Mouse (Mus musculus): ENCODE measurements at regions not wholly inside any gene's neighbourhood (a gene's known extent, or its start where the extent isn't known, plus 50 kb on each side); places are given as distances from the start of the nearest gene placed in this dataset.
"Not testable (repeated sequence)": the region's sequence is repeated elsewhere in the genome, so short reads cannot be mapped to it uniquely, and the experiment has no call there.

GRCm38 (mm10) chrX:104931153-104931706, 74.2 kb upstream of the Magee2 start:
- no peaks in the 10 kb centered on the region for H3K27me3 ChIP-seq (replicated peaks; ENCODE audit: insufficient read depth, low read length)
- DNase-seq (ENCODE audit: low spot score) (no peak), ATAC-seq (no peak)
- WGBS, result 87% methylated on average over 2 of the region's 2 CpGs
- H3K4me1 ChIP-seq (ENCODE audit: insufficient read depth, low read depth, low read length), result no peaks in the 10 kb centered on the region
- no peak overlapping the region for H3K27ac ChIP-seq (ENCODE audit: low read length)
- TF ChIP-seq EP300 (IDR thresholded peaks at IDR 0.05) (no peak), CTCF (IDR thresholded peaks at IDR 0.05) (no peak)
- no peak overlapping the region for H3K4me2 ChIP-seq (replicated peaks; ENCODE audit: low read depth, low read length)
- no peaks in the 10 kb centered on the region for H3K36me3 ChIP-seq (ENCODE audit: insufficient read depth, low read length)
- no peak overlapping the region for H3K4me3 ChIP-seq (ENCODE audit: low read depth, low read length)
- H3K9me3 ChIP-seq (ENCODE audit: low read length), result no peaks in the 10 kb centered on the region
- no peak overlapping the region for H3K9ac ChIP-seq (replicated peaks; ENCODE audit: low read depth)

- DNase-seq (ENCODE audit: low spot score), result no peak
- H3K27me3 ChIP-seq (replicated peaks; ENCODE audit: insufficient read depth, low read length), result no peaks in the 10 kb centered on the region
- H3K4me3 ChIP-seq (ENCODE audit: low read depth, low read length), result no peak overlapping the region
- no peak overlapping the region for H3K9ac ChIP-seq (replicated peaks; ENCODE audit: low read depth)
- no peak overlapping the region for H3K4me2 ChIP-seq (replicated peaks; ENCODE audit: low read depth, low read length)
- H3K27ac ChIP-seq (ENCODE audit: low read length), result no peak overlapping the region
- TF ChIP-seq EP300 (IDR thresholded peaks at IDR 0.05) (no peak), CTCF (IDR thresholded peaks at IDR 0.05) (no peak)
- H3K4me1 ChIP-seq (ENCODE audit: insufficient read depth, low read depth, low read length), result no peaks in the 10 kb centered on the region
- 33% methylated on average over 2 of the region's 2 CpGs for WGBS
- no peak for ATAC-seq
- H3K36me3 ChIP-seq (ENCODE audit: insufficient read depth, low read length), result no peaks in the 10 kb centered on the region
- no peaks in the 10 kb centered on the region for H3K9me3 ChIP-seq (ENCODE audit: low read length)
Observed at GRCm38 (mm10) chrX:104951587-104951986, 94.5 kb upstream of the Magee2 start.

GRCm38 (mm10) chrX:104952809-104953208, 95.7 kb upstream of the Magee2 start:
- not testable (repeated sequence) for H3K4me2 ChIP-seq (replicated peaks; ENCODE audit: low read depth, low read length); H3K4me3 ChIP-seq (ENCODE audit: low read depth, low read length); H3K36me3 ChIP-seq (ENCODE audit: insufficient read depth, low read length); DNase-seq (ENCODE audit: low spot score); H3K27ac ChIP-seq (ENCODE audit: low read length); H3K27me3 ChIP-seq (replicated peaks; ENCODE audit: insufficient read depth, low read length); ATAC-seq; H3K9ac ChIP-seq (replicated peaks; ENCODE audit: low read depth); H3K9me3 ChIP-seq (ENCODE audit: low read length); H3K4me1 ChIP-seq (ENCODE audit: insufficient read depth, low read depth, low read length)
- WGBS, result 69% methylated on average over 4 of the region's 5 CpGs

DNA sequence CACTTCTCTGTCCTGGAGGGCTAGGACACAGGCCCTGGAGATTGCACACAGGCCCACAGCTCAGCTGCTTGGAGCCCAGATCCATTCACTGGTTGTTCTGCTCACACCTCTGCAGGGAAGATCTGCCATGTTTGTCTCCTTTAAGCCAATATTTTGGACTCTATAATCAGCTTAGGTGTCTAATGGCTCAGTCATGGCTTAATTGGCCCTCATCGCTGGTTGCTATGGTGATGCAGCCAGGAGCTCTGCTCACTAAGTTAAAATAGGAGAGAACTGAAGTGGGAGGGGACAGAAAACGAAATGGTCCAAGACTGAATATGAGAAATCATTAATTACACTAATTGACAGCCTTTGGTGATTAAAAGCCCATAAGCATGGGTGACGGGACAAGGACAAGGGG, 96.3 kb upstream of the Magee2 start:
- not testable (repeated sequence) for DNase-seq (ENCODE audit: low spot score); H3K27me3 ChIP-seq (replicated peaks; ENCODE audit: insufficient read depth, low read length); H3K4me3 ChIP-seq (ENCODE audit: low read depth, low read length); H3K27ac ChIP-seq (ENCODE audit: low read length); H3K9me3 ChIP-seq (ENCODE audit: low read length); ATAC-seq; H3K9ac ChIP-seq (replicated peaks; ENCODE audit: low read depth); H3K36me3 ChIP-seq (ENCODE audit: insufficient read depth, low read length); H3K4me2 ChIP-seq (replicated peaks; ENCODE audit: low read depth, low read length); H3K4me1 ChIP-seq (ENCODE audit: insufficient read depth, low read depth, low read length)
- WGBS, result 100% methylated on average over 1 of the region's 3 CpGs

DNA sequence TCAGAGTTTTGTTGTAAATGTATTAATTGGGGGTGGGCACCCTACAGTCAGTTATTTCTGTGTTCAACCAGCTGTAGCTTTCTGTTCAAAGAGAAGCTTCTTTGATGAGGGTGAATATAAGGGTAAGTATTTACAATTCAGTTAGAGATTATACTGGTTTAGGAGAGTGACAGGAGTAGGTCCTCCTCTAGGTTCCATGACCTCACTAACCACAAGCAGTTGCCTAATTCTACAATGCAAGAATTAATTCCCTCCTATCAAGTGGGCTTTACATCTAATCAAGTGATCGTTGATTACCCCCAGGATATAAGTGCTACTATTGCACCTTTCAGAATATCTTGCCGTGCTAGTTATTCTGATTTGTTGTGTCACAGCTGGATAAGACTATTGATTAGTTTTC, 101.1 kb upstream of the Pbdc1 start:
- Histone ChIP-seq H3K9ac (replicated peaks; ENCODE audit: low read depth) (no peak overlapping the region), H3K9me3 (ENCODE audit: low read length) (no peaks in the 10 kb centered on the region), H3K4me3 (ENCODE audit: low read depth, low read length) (no peak overlapping the region), H3K36me3 (ENCODE audit: insufficient read depth, low read length) (no peaks in the 10 kb centered on the region), H3K4me2 (replicated peaks; ENCODE audit: low read depth, low read length) (no peak overlapping the region), H3K27ac (ENCODE audit: low read length) (no peak overlapping the region), H3K27me3 (replicated peaks; ENCODE audit: insufficient read depth, low read length) (no peaks in the 10 kb centered on the region), H3K4me1 (ENCODE audit: insufficient read depth, low read depth, low read length) (no peaks in the 10 kb centered on the region)
- no peak for ATAC-seq
- no peak for TF ChIP-seq EP300 (IDR thresholded peaks at IDR 0.05)
- no peak for TF ChIP-seq CTCF (IDR thresholded peaks at IDR 0.05)
- DNase-seq (ENCODE audit: low spot score), result no peak
- 93% methylated on average over 2 of the region's 2 CpGs for WGBS

GRCm38 (mm10) chrX:105003260-105003659, 76.3 kb upstream of the Pbdc1 start:
- H3K4me1 ChIP-seq (ENCODE audit: insufficient read depth, low read depth, low read length), result no peaks in the 10 kb centered on the region
- no peak overlapping the region for H3K4me3 ChIP-seq (ENCODE audit: low read depth, low read length)
- H3K4me2 ChIP-seq (replicated peaks; ENCODE audit: low read depth, low read length), result no peak overlapping the region
- H3K9ac ChIP-seq (replicated peaks; ENCODE audit: low read depth), result no peak overlapping the region
- DNase-seq (ENCODE audit: low spot score) (no peak), ATAC-seq (no peak)
- no peak overlapping the region for H3K27ac ChIP-seq (ENCODE audit: low read length)
- H3K27me3 ChIP-seq (replicated peaks; ENCODE audit: insufficient read depth, low read length), result no peaks in the 10 kb centered on the region
- WGBS, result 28% methylated on average over 3 of the region's 3 CpGs
- H3K9me3 ChIP-seq (ENCODE audit: low read length), result no peaks in the 10 kb centered on the region
- TF ChIP-seq CTCF (IDR thresholded peaks at IDR 0.05), result no peak
- no peak for TF ChIP-seq EP300 (IDR thresholded peaks at IDR 0.05)
- no peaks in the 10 kb centered on the region for H3K36me3 ChIP-seq (ENCODE audit: insufficient read depth, low read length)

DNA sequence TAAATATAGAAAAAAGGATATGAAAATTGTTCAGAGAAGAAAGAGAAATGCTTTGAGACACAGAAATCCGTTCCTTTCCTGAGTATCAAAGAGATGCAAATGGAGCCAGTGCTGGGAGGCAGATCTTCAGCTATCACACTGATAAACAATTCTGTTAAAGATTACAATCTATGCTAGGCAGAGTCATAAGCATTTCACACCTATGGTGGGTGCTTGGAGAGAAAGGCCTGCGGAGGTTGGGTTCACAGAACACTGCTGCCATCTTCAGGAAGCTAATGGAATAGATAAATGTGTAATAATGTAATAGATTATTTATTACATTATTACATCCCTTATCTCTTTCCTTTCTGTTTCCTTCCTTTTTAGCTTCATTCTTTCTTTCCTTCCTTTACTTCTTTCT, 73.1 kb upstream of the Pbdc1 start:
- peak; percentile 49 for DNase-seq (ENCODE audit: low spot score)
- no peak overlapping the region for H3K9ac ChIP-seq (replicated peaks; ENCODE audit: low read depth)
- H3K4me3 ChIP-seq (ENCODE audit: low read depth, low read length), result no peak overlapping the region
- no peaks in the 10 kb centered on the region for H3K27me3 ChIP-seq (replicated peaks; ENCODE audit: insufficient read depth, low read length)
- H3K4me1 ChIP-seq (ENCODE audit: insufficient read depth, low read depth, low read length), result no peaks in the 10 kb centered on the region
- TF ChIP-seq CTCF (IDR thresholded peaks at IDR 0.05) (peak; percentile 65), EP300 (IDR thresholded peaks at IDR 0.05) (no peak)
- WGBS, result 3% methylated on average over 2 of the region's 2 CpGs
- H3K4me2 ChIP-seq (replicated peaks; ENCODE audit: low read depth, low read length), result no peak overlapping the region
- ATAC-seq, result no peak
- no peaks in the 10 kb centered on the region for H3K9me3 ChIP-seq (ENCODE audit: low read length)
- no peaks in the 10 kb centered on the region for H3K36me3 ChIP-seq (ENCODE audit: insufficient read depth, low read length)
- no peak overlapping the region for H3K27ac ChIP-seq (ENCODE audit: low read length)

Data from lung, postnatal 0 days (tissue).